Mouse (Mus musculus): ENCODE data around the gene Fam71e1. TPM values are rescaled to one million over a fixed set of nuclear protein-coding genes. Genes with fewer than 3 reads are reported as not detected.

The Fam71e1 gene
- polyA plus RNA-seq, 1 experiment from 2014 or later = 36.6 TPM

GRCm38 (mm10) chr7:44534656-44535441 is 38.5 kb downstream of the Fam71e1 start:
- Histone ChIP-seq H3K4me1 (no peaks in the 10 kb centered on the region), H3K4me3 (no peak overlapping the region), H3K4me2 (no peak overlapping the region), H3K9me3 (no peaks in the 10 kb centered on the region), H3K9ac (no peak overlapping the region), H3K27ac (no peak overlapping the region), H3K36me3 (replicated peaks) (no peaks in the 10 kb centered on the region), H3K27me3 (replicated peaks) (no peaks in the 10 kb centered on the region)
- no peak for ATAC-seq (replicated peaks)
- WGBS = 89% methylated on average over 19 of the region's 19 CpGs

GRCm38 (mm10) chr7:44535657-44536589 is 39.5 kb downstream of the Fam71e1 start:
- 94% methylated on average over 27 of the region's 27 CpGs for WGBS
- H3K36me3 ChIP-seq (replicated peaks) = no peaks in the 10 kb centered on the region
- H3K9ac ChIP-seq = no peak overlapping the region
- no peaks in the 10 kb centered on the region for H3K4me1 ChIP-seq
- no peak overlapping the region for H3K4me2 ChIP-seq
- H3K9me3 ChIP-seq = no peaks in the 10 kb centered on the region
- no peak for ATAC-seq (replicated peaks)
- H3K4me3 ChIP-seq = no peak overlapping the region
- no peaks in the 10 kb centered on the region for H3K27me3 ChIP-seq (replicated peaks)
- H3K27ac ChIP-seq = no peak overlapping the region

GRCm38 (mm10) chr7:44536590-44536968 is 40.2 kb downstream of the Fam71e1 start:
- H3K9me3 ChIP-seq = no peaks in the 10 kb centered on the region
- no peaks in the 10 kb centered on the region for H3K4me1 ChIP-seq
- H3K4me2 ChIP-seq = no peak overlapping the region
- no peak overlapping the region for H3K27ac ChIP-seq
- 86% methylated on average over 6 of the region's 6 CpGs for WGBS
- H3K9ac ChIP-seq = no peak overlapping the region
- no peak for ATAC-seq (replicated peaks)
- no peak overlapping the region for H3K4me3 ChIP-seq
- H3K36me3 ChIP-seq (replicated peaks) = no peaks in the 10 kb centered on the region
- H3K27me3 ChIP-seq (replicated peaks) = no peaks in the 10 kb centered on the region

- Histone ChIP-seq H3K9ac (no peak overlapping the region), H3K27ac (no peak overlapping the region), H3K4me1 (no peaks in the 10 kb centered on the region), H3K4me3 (no peak overlapping the region), H3K4me2 (no peak overlapping the region), H3K27me3 (replicated peaks) (no peaks in the 10 kb centered on the region), H3K36me3 (replicated peaks) (no peaks in the 10 kb centered on the region), H3K9me3 (no peaks in the 10 kb centered on the region)
- ATAC-seq (replicated peaks) = no peak
- 79% methylated on average over 7 of the region's 7 CpGs for WGBS
Observed at GRCm38 (mm10) chr7:44537009-44537408, 40.6 kb downstream of the Fam71e1 start.

DNA sequence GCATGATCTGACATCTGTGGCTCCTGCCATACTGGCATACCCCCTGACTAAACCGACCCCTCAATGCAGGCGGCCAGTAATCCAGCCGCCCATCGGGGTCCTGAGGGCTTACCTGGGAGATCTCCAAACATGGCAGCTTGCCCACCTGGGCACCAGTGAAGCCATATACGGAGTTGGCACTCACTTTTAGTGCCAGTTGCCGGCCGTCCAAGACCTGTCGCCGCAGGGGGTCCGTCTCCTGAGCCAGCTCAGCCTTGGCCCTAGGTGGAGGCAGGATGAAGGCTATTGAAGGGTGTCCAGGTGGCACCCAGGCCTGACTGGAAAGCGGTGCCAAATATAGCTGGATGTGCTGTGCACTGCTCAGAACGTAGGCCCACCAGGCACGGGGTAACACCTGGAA is 41.1 kb downstream of the Fam71e1 start:
- H3K36me3 ChIP-seq (replicated peaks) = no peaks in the 10 kb centered on the region
- 93% methylated on average over 13 of the region's 13 CpGs for WGBS
- no peak overlapping the region for H3K27ac ChIP-seq
- H3K4me3 ChIP-seq = no peak overlapping the region
- no peak for ATAC-seq (replicated peaks)
- H3K4me1 ChIP-seq = no peaks in the 10 kb centered on the region
- no peak overlapping the region for H3K9ac ChIP-seq
- H3K27me3 ChIP-seq (replicated peaks) = no peaks in the 10 kb centered on the region
- H3K9me3 ChIP-seq = no peaks in the 10 kb centered on the region
- H3K4me2 ChIP-seq = no peak overlapping the region

DNA sequence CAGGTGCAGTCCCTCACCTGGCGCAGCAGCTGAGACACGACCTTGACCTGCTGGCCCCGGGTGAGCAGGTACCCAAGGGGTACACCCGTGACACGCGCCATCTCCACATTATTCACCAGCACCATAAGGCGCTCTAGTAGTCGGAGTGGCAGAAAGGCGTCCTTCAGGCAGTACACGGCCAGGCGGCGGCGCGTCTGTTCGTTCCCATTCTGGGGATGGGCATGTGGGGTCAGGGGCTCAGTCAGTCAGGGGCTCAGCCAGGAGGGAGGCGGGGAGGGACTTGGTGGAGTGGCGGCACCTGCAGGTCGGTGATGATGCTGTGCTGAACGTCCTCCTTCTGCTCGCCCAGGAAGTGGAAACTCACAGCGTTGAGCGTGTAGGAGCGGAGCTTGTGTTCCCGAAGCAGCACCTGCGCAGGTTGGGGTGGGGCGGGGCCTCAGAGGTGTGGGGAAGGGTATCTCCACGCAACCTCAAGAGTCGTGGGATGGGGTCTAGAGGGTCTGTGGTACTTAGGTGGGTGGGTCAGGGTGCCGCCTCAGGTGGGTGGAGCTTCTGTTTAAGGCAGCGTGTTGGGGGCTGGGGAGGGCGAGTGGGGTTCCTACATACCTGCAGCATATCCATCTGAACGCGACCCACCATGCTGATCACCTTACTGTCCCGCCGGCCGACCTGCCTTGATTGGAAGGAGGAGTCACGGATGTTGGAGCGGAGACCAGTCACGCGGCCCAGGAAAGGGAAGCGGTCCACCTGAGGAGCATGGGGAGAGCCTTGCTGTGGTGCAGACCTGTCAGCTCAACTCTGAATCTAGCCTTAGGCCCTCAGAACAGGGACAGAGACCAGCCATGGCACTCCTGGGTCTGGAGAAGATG is 42.6 kb downstream of the Fam71e1 start:
- no peaks in the 10 kb centered on the region for H3K27me3 ChIP-seq (replicated peaks)
- no peaks in the 10 kb centered on the region for H3K36me3 ChIP-seq (replicated peaks)
- H3K4me1 ChIP-seq = no peaks in the 10 kb centered on the region
- 92% methylated on average over 41 of the region's 41 CpGs for WGBS
- ATAC-seq (replicated peaks) = no peak; the same call in 1 of the 2 replicates
- no peak overlapping the region for H3K9ac ChIP-seq
- H3K27ac ChIP-seq = no peak overlapping the region
- H3K4me3 ChIP-seq = no peak overlapping the region
- no peaks in the 10 kb centered on the region for H3K9me3 ChIP-seq
- no peak overlapping the region for H3K4me2 ChIP-seq

DNA sequence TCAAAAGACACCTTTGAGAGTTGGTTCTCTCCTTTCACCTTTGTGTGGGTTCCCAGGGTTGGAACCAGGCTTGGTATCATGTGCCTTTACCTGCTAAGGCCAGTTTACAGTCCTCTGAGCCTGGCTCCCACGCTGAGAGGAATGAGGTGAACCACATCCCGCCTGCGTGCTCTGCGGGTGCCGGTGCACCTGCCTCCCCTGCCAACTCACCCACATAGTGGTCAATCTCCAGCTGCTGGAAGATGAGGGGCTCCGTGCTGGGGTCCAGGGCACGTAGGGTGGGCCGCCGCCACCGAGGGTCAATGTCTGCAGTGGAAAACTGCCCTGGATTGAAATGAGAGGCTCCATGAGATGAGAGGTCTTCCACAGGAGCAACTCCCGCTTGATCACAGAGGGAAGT is 46.2 kb downstream of the Fam71e1 start:
- Histone ChIP-seq H3K27me3 (replicated peaks) (no peaks in the 10 kb centered on the region), H3K9me3 (no peaks in the 10 kb centered on the region), H3K27ac (no peak overlapping the region), H3K36me3 (replicated peaks) (no peaks in the 10 kb centered on the region), H3K4me2 (no peak overlapping the region), H3K9ac (no peak overlapping the region), H3K4me1 (peaks cover 4% of the 10 kb centered on the region), H3K4me3 (no peak overlapping the region)
- no peak for ATAC-seq (replicated peaks)
- 95% methylated on average over 11 of the region's 11 CpGs for WGBS

GRCm38 (mm10) chr7:44543071-44543470 is 46.7 kb downstream of the Fam71e1 start:
- H3K4me2 ChIP-seq = no peak overlapping the region
- no peaks in the 10 kb centered on the region for H3K36me3 ChIP-seq (replicated peaks)
- WGBS = 82% methylated on average over 12 of the region's 12 CpGs
- peaks cover 9% of the 10 kb centered on the region for H3K4me1 ChIP-seq
- H3K27me3 ChIP-seq (replicated peaks) = no peaks in the 10 kb centered on the region
- H3K27ac ChIP-seq = no peak overlapping the region
- no peak overlapping the region for H3K9ac ChIP-seq
- no peak overlapping the region for H3K4me3 ChIP-seq
- no peak for ATAC-seq (replicated peaks)
- H3K9me3 ChIP-seq = no peaks in the 10 kb centered on the region

- Histone ChIP-seq H3K4me2 (no peak overlapping the region), H3K27ac (no peak overlapping the region), H3K9me3 (no peaks in the 10 kb centered on the region), H3K27me3 (replicated peaks) (no peaks in the 10 kb centered on the region), H3K4me3 (no peak overlapping the region), H3K36me3 (replicated peaks) (peaks cover 11% of the 10 kb centered on the region; the same call in 1 of the 2 replicates), H3K4me1 (peaks cover 13% of the 10 kb centered on the region), H3K9ac (no peak overlapping the region)
- no peak for ATAC-seq (replicated peaks)
- 97% methylated on average over 3 of the region's 3 CpGs for WGBS
Observed at GRCm38 (mm10) chr7:44546274-44546673, 49.9 kb downstream of the Fam71e1 start.

- Histone ChIP-seq H3K27me3 (replicated peaks) (no peaks in the 10 kb centered on the region), H3K27ac (no peak overlapping the region), H3K36me3 (replicated peaks) (peaks cover 11% of the 10 kb centered on the region; the same call in 1 of the 2 replicates), H3K4me2 (no peak overlapping the region), H3K9ac (peak overlapping the region; percentile 12; the same call in 1 of the 2 replicates), H3K4me3 (no peak overlapping the region), H3K9me3 (no peaks in the 10 kb centered on the region), H3K4me1 (peaks cover 13% of the 10 kb centered on the region)
- no peak for ATAC-seq (replicated peaks)
- WGBS = 94% methylated on average over 13 of the region's 13 CpGs
Observed at GRCm38 (mm10) chr7:44547041-44547440, 50.7 kb downstream of the Fam71e1 start.

- Histone ChIP-seq H3K4me1 (peaks cover 14% of the 10 kb centered on the region), H3K27me3 (replicated peaks) (no peaks in the 10 kb centered on the region), H3K36me3 (replicated peaks) (peaks cover 11% of the 10 kb centered on the region; the same call in 1 of the 2 replicates), H3K9ac (peak overlapping the region; percentile 12; the same call in 1 of the 2 replicates), H3K4me2 (peak overlapping the region; percentile 95), H3K27ac (no peak overlapping the region), H3K9me3 (no peaks in the 10 kb centered on the region), H3K4me3 (peak overlapping the region; percentile 51)
- no peak for ATAC-seq (replicated peaks)
- 17% methylated on average over 5 of the region's 5 CpGs for WGBS
Observed at GRCm38 (mm10) chr7:44547725-44548124, 51.3 kb downstream of the Fam71e1 start.
